Mouse (Mus musculus) lung, postnatal 0 days (tissue): ENCODE data around the gene Rora.

Experiments used
- CTCF ChIP-seq: IDR thresholded peaks from 2 replicates; pipeline ENCODE4 v1.5.1; 2016; ENCODE audit warnings: antibody characterized with exemption, mild to moderate bottlenecking
- EP300 ChIP-seq: IDR thresholded peaks from 2 replicates; pipeline ENCODE4 v1.6.1; 2016; ENCODE audit warnings: antibody characterized with exemption, mild to moderate bottlenecking, control low read depth

- TF ChIP-seq CTCF: no peak
- TF ChIP-seq EP300: no peak
These were observed 719.3 kb downstream of the Rora start for GRCm38 (mm10) chr9:69372871-69373270.
